9 mouse cellular contexts compared by ENCODE assay signal in the genomic region with DNA sequence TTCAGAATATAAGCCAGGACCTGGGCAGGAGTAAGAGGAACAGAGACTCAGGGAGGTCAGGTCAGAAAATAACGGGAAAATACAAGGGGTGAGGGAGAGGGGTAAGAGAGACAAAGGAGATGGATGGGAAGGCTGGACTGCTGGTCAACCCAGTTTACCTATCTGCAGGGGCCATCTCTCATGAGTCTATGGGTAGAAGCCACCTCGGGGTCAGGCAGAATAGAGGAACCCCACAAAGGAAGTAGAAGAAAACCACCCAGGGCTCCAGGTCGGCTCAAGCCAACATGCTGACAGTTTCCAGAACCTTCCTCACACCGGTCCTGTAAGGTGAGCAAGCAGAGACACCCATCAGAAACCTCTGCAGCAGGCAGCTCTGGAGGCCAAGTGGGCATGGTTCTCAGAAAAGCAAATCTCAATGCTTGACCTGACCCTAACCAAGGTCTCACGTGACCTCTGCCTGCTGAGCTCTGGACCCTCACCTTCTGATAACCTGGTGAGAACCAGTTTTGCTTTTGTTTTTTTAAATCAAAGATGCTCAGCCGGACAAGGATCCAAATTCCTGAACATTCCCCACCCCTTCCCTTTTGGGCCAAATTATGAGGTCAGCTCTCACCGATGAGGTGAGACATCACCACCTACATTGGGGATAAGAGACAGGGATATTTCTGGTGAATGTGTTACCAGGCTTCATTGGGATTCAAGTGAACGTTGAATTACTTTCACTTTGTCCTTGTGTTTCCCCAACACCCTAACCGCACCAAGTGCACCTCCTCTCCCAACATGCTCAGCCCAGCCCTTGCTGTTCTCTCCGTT. TPM values are rescaled to one million over a fixed set of nuclear protein-coding genes. Genes with fewer than 3 reads are reported as not detected.
DNase-seq lines count a peak whose midpoint lies in the region; ATAC-seq lines count a peak whose summit lies in the region.
"Had no signal": no experiment of that assay in that cellular context is flagged by ENCODE, and none has a peak within 500 bp of the region (broad histone marks: within the 10 kb centered on the region; RNA-seq: fewer than 3 reads in every experiment).

No protein-coding gene starts in this region.

- no peak overlapping the region for H3K9ac ChIP-seq in midbrain, embryonic 11.5 days (ENCODE audit: low read length)
- no peak overlapping the region for H3K9ac ChIP-seq in midbrain, embryonic 15.5 days
- H3K9ac ChIP-seq in liver, embryonic 15.5 days: peak overlapping the region; percentile 1; the same call in 1 of the 2 replicates
- no peak overlapping the region for H3K9ac ChIP-seq in forebrain, embryonic 11.5 days (ENCODE audit: low read length)

- peaks cover 12% of the 10 kb centered on the region for H3K4me1 ChIP-seq in midbrain, embryonic 11.5 days (ENCODE audit: control insufficient read depth, insufficient read depth, low read length)
- peaks cover 17% of the 10 kb centered on the region for H3K4me1 ChIP-seq in midbrain, embryonic 15.5 days
- H3K4me1 ChIP-seq in liver, embryonic 15.5 days (replicated peaks): peaks cover 96% of the 10 kb centered on the region
- peaks cover 6% of the 10 kb centered on the region; the same call in 1 of the 2 replicates for H3K4me1 ChIP-seq in forebrain, embryonic 11.5 days (replicated peaks; ENCODE audit: control insufficient read depth, insufficient read depth, low read length)

- H3K9me3 ChIP-seq in midbrain, embryonic 11.5 days (ENCODE audit: control insufficient read depth, low read length): no peaks in the 10 kb centered on the region
- H3K9me3 ChIP-seq in midbrain, embryonic 15.5 days: no peaks in the 10 kb centered on the region
- no peaks in the 10 kb centered on the region for H3K9me3 ChIP-seq in liver, embryonic 15.5 days (replicated peaks)
- no peaks in the 10 kb centered on the region for H3K9me3 ChIP-seq in forebrain, embryonic 11.5 days (ENCODE audit: control insufficient read depth, low read length)

- H3K27ac ChIP-seq in midbrain, embryonic 11.5 days (ENCODE audit: low read depth, low read length): no peak overlapping the region
- no peak overlapping the region for H3K27ac ChIP-seq in midbrain, embryonic 15.5 days
- H3K27ac ChIP-seq in liver, embryonic 15.5 days (replicated peaks): peak overlapping the region; percentile 63
- H3K27ac ChIP-seq in forebrain, embryonic 11.5 days (ENCODE audit: low read depth, low read length): no peak overlapping the region

- H3K36me3 ChIP-seq in midbrain, embryonic 11.5 days (ENCODE audit: control insufficient read depth, insufficient read depth, low read length): no peaks in the 10 kb centered on the region
- no peaks in the 10 kb centered on the region for H3K36me3 ChIP-seq in midbrain, embryonic 15.5 days (replicated peaks)
- peaks cover 24% of the 10 kb centered on the region for H3K36me3 ChIP-seq in liver, embryonic 15.5 days (replicated peaks)
- no peaks in the 10 kb centered on the region for H3K36me3 ChIP-seq in forebrain, embryonic 11.5 days (ENCODE audit: control insufficient read depth, insufficient read depth, low read length)

- WGBS in midbrain, embryonic 11.5 days: 89% methylated on average over 10 of the region's 10 CpGs
- WGBS in midbrain, embryonic 15.5 days: 92% methylated on average over 10 of the region's 10 CpGs
- WGBS in liver, embryonic 15.5 days (ENCODE audit: insufficient replicate concordance): 50% methylated on average over 10 of the region's 10 CpGs
- WGBS in forebrain, embryonic 11.5 days: 88% methylated on average over 10 of the region's 10 CpGs

- DNase-seq in midbrain, embryonic 11.5 days (ENCODE audit: low spot score, missing footprints): peak; percentile 73
- peak; percentile 35 for DNase-seq in T-cell, adult 2 months (ENCODE audit: low spot score)
- DNase-seq in thymus, postnatal 25 days: peak; percentile 44
- DNase-seq in cerebellum, postnatal 4 days (ENCODE audit: low spot score in 2 of 2): no peak
- DNase-seq in gastrocnemius, postnatal 4 days (ENCODE audit: low spot score in 2 of 2): no peak
- DNase-seq in forebrain, embryonic 11.5 days (ENCODE audit: low spot score): no peak

- no peaks in the 10 kb centered on the region for H3K27me3 ChIP-seq in midbrain, embryonic 11.5 days (ENCODE audit: control insufficient read depth, insufficient read depth, low read length)
- H3K27me3 ChIP-seq in midbrain, embryonic 15.5 days (replicated peaks): no peaks in the 10 kb centered on the region
- H3K27me3 ChIP-seq in liver, embryonic 15.5 days: no peaks in the 10 kb centered on the region
- H3K27me3 ChIP-seq in forebrain, embryonic 11.5 days (ENCODE audit: control insufficient read depth, insufficient read depth, low read length): no peaks in the 10 kb centered on the region

- no peak overlapping the region for H3K4me3 ChIP-seq in midbrain, embryonic 11.5 days (ENCODE audit: low read depth, low read length)
- H3K4me3 ChIP-seq in midbrain, embryonic 15.5 days: no peak overlapping the region
- 0 out of 2 replicates have a peak overlapping the region, but pooled peaks have one; percentile 20 for H3K4me3 ChIP-seq in liver, embryonic 15.5 days (replicated peaks)
- no peak overlapping the region for H3K4me3 ChIP-seq in forebrain, embryonic 11.5 days (ENCODE audit: low read depth, low read length)

- ATAC-seq in midbrain, embryonic 11.5 days (ENCODE audit: low FRiP score): no peak
- no peak for ATAC-seq in midbrain, embryonic 15.5 days (replicated peaks)
- no peak for ATAC-seq in liver, embryonic 15.5 days (ENCODE audit: insufficient read depth)
- no peak for ATAC-seq in forebrain, embryonic 11.5 days (replicated peaks; ENCODE audit: low FRiP score)
- ATAC-seq: lung, postnatal 0 days had no signal

- H3K4me2 ChIP-seq in midbrain, embryonic 11.5 days: no peak overlapping the region
- H3K4me2 ChIP-seq in midbrain, embryonic 15.5 days: no peak overlapping the region
- H3K4me2 ChIP-seq in liver, embryonic 15.5 days: peak overlapping the region; percentile 51
- no peak overlapping the region for H3K4me2 ChIP-seq in forebrain, embryonic 11.5 days (ENCODE audit: low read depth, low read length, severe bottlenecking)

RNA-seq across cellular contexts. Expression of a gene that starts 5.3 kb away (rescaled TPM):
- polyA plus RNA-seq in midbrain, embryonic 11.5 days (2014; fragmentation: Nextera tagmentation; extraction: Ambion mirVana): 13.9 and 15.8 TPM in 2 replicates
- polyA plus RNA-seq in midbrain, embryonic 15.5 days (2015; fragmentation: Nextera tagmentation; extraction: Ambion mirVana): 22.0 and 22.5 TPM in 2 replicates
- 32.0 and 37.1 TPM in 2 replicates for polyA plus RNA-seq in liver, embryonic 15.5 days (2015; fragmentation: Nextera tagmentation; extraction: Ambion mirVana)
- total RNA-seq in gastrocnemius, postnatal 4 days (2021): 10 to 100 TPM; 29.9 to 34.0 TPM
- 31.9 and 37.4 TPM in 2 replicates for polyA plus RNA-seq in forebrain, embryonic 11.5 days (2014; fragmentation: Nextera tagmentation; extraction: Ambion mirVana)

RNA-seq across cellular contexts. Expression of a gene that starts 45.1 kb away (rescaled TPM):
- 12.8 and 13.0 TPM in 2 replicates for polyA plus RNA-seq in midbrain, embryonic 11.5 days (2014; fragmentation: Nextera tagmentation; extraction: Ambion mirVana)
- 46.5 and 49.4 TPM in 2 replicates for polyA plus RNA-seq in midbrain, embryonic 15.5 days (2015; fragmentation: Nextera tagmentation; extraction: Ambion mirVana)
- polyA plus RNA-seq in liver, embryonic 15.5 days (2015; fragmentation: Nextera tagmentation; extraction: Ambion mirVana): 5.6 and 5.9 TPM in 2 replicates
- total RNA-seq in gastrocnemius, postnatal 4 days (2021): 10 to 100 TPM; 25.0 to 25.1 TPM
- polyA plus RNA-seq in forebrain, embryonic 11.5 days (2014; fragmentation: Nextera tagmentation; extraction: Ambion mirVana): 12.5 and 14.5 TPM in 2 replicates

Comparison
In these comparisons a context has a peak if more than half of its experiments do, and no peak if none do; other contexts are left out.
1. DNase-seq: peak in midbrain, embryonic 11.5 days (single experiment), T-cell, adult 2 months (single experiment) and thymus, postnatal 25 days (single experiment); none in cerebellum, postnatal 4 days (0 of 2), gastrocnemius, postnatal 4 days (0 of 2) and forebrain, embryonic 11.5 days (single experiment).